Mouse (Mus musculus) T-helper 2 cell (primary cell): ENCODE data around the gene BC048679.
"Not testable (repeated sequence)": the region's sequence is repeated elsewhere in the genome, so short reads cannot be mapped to it uniquely, and the experiment has no call there.

Experiments used
- in situ Hi-C: fragments of 300-600 bp; cut with MboI, MseI; formaldehyde crosslinking; loops from one replicate; pipeline ENCODE4 v1.15.1; 2025; ENCODE audit warnings: high pct_unique_total_duplicates

The BC048679 gene

DNA sequence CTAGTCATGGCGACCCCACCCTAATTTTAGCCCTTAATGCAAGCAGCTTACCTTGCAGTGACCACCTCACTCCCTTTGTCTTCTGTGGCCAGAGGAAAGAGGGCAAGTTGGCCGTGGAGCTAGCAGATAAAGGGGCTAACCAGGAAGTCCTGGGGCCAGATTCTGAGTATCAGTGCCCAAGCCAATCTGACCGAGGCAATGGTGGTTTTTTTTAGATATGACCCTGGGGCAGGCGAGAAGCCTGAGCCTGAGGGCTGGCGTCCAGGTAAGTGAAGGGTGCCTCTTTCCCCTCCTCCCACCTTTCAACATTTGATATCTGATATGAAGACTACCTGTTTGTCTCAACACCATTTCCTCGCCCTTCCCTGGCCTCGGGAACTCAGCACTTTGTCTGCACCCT, at the start of gene BC048679:
BC048679 (minus strand) TSS at position 101 of the 400 bp plus-strand sequence.
- in situ Hi-C loops: no loop called here

GRCm38 (mm10) chr7:81542934-81543333, 44.9 kb upstream of the BC048679 start:
- in situ Hi-C loops: no loop called here

GRCm38 (mm10) chr7:81541924-81542524, 43.9 kb upstream of the BC048679 start:
- in situ Hi-C loops: no loop called here

- in situ Hi-C loops: no loop called here
Measured at GRCm38 (mm10) chr7:81540999-81541398, 42.9 kb upstream of the BC048679 start.

DNA sequence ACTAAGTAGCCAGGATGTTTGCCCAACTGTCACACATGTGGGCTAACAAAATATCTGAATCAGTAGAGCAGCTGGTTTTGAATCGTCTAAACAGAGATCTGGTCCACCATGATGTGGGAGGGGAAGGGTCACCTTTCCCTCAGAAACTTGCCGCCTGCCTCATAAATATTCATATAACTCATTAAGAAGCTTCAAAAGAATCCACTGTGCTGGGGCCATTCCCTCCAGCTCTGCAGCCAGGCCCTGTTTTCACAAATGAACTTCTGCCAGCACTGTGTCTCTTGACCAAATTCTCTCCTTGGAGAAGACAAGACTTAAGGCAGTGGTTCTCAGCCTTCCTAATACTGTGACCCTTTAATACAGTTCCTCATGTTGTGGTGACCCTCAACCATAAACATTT, 41.5 kb upstream of the BC048679 start:
- in situ Hi-C loops: no loop called here

DNA sequence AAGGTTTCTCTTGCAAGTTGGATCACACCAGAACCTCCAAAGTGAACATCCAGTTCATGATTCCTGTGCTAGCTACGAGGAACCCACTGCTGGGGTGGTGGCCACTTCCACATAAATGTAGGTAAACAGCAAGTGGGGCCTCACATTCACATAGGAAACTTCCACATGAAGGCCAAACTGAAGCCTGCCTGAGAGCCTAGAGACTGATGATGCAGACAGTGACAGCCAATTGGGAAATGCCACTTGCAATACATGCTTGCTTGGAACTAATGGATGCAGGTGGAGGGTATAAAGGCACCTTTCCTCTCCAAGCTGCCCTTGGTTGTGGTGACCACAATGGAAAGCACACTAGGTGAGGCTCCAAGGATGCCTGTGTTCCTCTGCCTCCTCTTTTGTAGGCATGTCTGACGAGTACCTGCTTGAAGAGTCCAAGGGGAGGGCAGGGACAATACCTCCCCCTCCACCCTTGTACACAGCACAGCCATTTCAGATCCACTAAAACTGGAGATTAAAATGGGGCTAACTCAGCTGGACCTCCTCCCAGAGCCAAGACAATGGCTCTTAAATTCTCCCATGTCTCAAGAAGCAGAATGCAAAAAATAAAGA, 40.1 kb upstream of the BC048679 start:
- in situ Hi-C loops: no loop called here

DNA sequence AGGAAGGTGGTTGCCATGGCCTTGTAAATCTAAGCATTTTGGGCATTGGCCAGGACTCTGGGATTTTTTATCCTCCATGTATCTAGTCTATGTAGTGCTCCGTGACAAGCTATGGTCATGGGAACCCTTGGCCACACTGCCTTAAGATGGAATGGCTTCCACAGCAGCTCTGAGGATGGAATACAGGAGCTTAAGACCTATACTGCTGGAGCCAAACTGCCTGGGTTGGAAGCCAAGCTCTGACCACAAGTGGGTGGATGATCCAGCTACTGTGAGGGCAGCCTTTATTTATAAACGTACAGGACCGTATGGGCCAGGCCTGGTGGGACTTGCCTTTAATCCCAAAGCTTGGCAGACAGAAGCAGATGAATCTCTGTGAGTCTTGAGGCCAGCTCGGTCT, 38.4 kb upstream of the BC048679 start:
- in situ Hi-C loops: no loop called here

GRCm38 (mm10) chr7:81531462-81531861, 33.4 kb upstream of the BC048679 start:
- in situ Hi-C loops: no loop called here

- in situ Hi-C loops: no loop called here
Measured at GRCm38 (mm10) chr7:81528918-81529317, 30.8 kb upstream of the BC048679 start.

GRCm38 (mm10) chr7:81523663-81524017, 25.6 kb upstream of the BC048679 start:
- in situ Hi-C loops: no loop called here

GRCm38 (mm10) chr7:81523008-81523662, 25.1 kb upstream of the BC048679 start:
- in situ Hi-C loops: no loop called here

DNA sequence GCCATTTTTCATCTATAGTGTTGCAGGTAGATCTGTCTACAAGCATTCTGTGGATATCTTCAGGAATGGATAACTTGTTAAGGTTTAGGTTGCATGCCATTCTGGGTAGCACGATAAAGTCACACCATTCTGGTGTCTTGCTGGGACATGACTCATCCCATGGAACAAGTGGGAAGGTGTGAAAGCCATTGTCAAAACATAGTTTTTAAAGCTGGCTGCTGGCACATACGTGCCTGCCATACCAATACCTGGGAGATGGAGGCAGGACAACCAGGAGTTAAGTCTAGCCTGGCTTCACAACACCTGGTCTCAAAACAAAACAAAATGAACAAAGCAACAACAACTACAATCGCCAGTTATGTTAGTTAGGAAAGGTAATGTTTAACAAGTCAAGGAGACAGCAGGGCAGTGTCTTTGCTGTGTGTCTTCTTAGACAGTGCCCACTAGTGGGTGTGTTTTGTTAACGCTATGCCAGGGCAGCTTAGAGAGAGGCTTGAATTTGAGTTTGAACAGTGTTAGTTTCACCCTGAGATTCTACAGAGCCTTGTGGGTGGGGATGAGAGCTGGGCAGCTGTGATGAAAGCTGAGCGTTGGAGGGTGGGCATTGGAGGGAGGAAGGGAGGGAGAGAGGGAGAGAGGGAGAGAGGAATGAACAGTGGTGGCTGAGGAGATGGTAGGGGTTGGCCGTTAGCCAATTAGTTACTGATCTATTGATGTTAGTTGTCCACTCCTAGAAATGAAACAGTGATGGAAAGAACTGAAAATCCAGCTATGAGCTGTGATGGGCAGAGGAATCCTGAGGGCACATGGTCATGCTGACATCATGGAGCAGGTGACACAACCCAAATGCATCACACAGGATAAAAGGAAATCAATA, 18.3 kb upstream of the BC048679 start:
- in situ Hi-C loops: no loop called here

DNA sequence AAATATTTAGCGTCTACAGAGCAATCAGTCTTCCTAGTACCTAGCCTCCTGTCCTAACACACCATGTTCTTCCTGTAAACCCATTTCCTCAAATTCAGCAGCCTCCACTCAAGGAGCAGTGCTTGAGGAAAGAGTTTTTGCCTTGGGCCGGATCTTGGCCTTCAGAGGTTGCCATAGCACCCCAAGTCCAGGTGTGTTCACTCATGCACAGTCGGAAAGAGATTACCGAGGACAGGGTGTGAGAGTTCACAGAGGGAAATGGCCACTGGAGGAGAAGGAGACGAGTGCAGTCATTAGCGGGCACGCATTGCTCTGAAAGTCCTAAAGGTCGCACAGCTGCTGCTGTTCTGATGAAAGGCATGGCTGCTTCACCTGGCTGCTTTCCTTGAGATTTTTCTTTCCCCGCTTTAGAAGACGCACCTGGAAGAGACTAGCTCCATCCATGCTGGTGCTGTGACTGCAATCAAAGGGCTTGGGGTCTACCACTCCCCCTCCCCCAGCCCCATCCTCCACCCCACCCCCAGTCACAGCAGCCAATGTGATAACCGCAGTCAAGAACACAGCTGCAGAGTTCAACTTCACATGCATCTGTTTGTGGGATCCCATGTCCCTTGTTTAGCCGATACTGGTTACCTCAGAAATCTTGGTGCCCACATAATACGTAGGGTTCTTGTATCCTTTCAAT, 17.0 kb upstream of the BC048679 start:
- in situ Hi-C loops: no loop called here

DNA sequence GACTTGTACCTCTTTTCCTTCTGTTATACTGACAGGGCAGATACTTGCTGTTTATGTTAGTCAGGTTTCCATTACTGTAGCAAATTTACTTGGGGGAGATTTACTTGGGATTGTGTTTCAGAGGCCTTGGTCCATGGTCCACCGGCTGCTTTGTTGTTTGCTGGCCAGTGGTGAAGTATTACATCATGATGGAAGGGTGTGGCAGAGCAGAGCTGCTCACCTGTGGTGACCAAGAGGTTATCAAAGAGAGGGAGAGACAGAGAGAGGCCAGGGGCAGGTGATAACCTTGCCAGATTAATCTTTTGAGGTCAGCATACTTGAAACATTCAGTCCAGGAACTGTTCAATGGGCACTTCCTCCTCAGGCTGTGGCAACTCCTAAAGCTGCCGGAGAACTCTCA, 3.0 kb upstream of the BC048679 start:
- in situ Hi-C loops: no loop called here

DNA sequence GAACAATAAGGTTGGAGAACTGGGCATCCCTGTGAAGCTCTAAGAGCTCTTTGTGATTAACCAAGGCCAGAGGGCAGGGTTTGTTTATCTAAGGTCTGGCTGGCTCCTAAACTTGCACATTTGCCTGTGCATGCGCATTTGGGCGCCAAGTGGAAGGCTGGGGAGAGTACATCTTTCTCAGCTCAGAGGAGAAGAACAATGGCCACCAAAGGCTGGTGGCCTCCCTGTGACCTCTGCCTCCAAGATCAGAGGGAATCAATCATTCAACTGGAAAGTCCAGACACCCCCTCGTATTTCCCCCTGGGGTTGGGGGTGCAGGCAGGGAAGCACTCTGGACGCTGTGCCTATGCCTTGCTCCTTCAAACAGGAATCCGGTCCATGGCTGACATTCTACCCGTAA, 910 bp downstream of the BC048679 start:
- in situ Hi-C loops: no loop called here

GRCm38 (mm10) chr7:81493331-81494021, 4.6 kb downstream of the BC048679 start, which contains the start of gene Ap3b2:
Gene Ap3b2, minus strand, starts transcription at chr7:81493925.
- in situ Hi-C loops: no loop called here

- in situ Hi-C loops: no loop called here
Measured at GRCm38 (mm10) chr7:81492628-81493027, 5.5 kb downstream of the BC048679 start.

DNA sequence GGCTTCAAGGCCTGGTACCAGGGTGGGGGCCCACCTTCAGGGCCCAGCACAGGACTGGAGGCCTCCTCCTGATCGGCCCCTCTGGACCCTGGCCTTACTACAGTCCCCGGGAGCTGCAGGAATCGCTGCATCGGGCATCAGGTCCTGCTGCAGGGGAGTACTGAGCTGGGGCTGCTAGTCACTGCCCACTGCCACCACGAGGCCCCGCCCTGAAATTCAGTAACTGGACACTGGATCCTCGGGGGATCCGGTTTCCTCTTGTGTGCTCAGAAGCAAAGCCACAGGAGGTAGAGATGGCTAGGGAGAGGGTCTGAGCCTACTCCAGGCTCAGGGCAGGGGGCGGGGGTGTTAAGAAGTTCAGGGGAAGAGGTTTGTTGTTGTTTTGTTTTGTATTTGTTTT, 8.4 kb downstream of the BC048679 start:
- in situ Hi-C loops: no loop called here

DNA sequence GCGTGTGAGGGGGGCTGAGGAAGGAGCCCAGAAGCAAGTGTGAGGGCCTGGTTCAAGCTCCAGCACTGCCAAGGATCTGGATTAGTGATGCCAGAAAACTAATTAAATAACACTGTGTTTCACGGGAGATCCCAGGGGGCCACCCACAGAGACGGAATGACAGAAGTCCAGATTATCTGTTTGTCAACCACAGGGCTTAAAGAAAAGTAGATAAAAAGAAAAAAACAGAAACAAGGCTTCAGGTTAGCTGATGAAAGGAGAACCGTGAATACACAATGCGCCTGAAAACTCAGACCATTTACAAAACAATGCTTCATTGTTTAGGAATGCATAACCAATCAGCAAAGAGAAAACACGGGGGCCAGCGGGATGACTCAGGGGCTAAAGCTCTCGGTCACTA, 17.3 kb downstream of the BC048679 start:
- in situ Hi-C loops: no loop called here

- in situ Hi-C loops: no loop called here
Measured at GRCm38 (mm10) chr7:81479531-81480090, 18.5 kb downstream of the BC048679 start.

DNA sequence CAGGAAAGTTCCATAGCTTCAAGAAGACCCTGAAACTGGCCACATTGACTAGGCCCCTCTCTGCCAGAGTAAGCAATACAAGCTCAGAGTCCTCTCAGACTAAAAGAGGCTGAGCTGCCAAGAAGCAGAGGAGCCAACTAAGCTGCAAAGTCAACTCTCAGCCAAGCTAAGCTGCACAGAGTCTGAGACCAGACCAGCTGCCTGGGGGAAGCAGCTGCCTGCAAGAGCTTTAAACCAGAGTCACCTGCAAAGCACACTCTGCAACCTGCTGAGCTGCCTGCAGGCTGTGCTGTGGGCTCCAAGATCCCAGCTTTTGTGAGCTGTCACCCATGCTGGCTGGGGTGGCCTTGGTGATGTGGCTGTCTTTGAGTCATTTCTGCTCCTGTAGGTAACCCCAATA, 19.8 kb downstream of the BC048679 start:
- in situ Hi-C loops: not testable (repeated sequence)
